Mouse (Mus musculus) ES-Bruce4 (cell line): ENCODE data around the gene Slit1. TPM values are rescaled to one million over a fixed set of nuclear protein-coding genes. Genes with fewer than 3 reads are reported as not detected.

Experiments used
- H3K27ac ChIP-seq: 2 replicates; pipeline ENCODE4 v1.5.1; 2012; ENCODE audit warnings: low read length, inconsistent platforms; ENCODE audit not compliant: insufficient read depth
- H3K27me3 ChIP-seq: 2 replicates; pipeline ENCODE4 v1.6.1; 2012; ENCODE audit warnings: mild to moderate bottlenecking, low read length, inconsistent platforms; ENCODE audit not compliant: control insufficient read depth, poor library complexity, insufficient read depth, severe bottlenecking
- H3K36me3 ChIP-seq: 2 replicates; pipeline ENCODE4 v1.6.1; 2012; ENCODE audit warnings: inconsistent platforms, mild to moderate bottlenecking, low read length, moderate library complexity; ENCODE audit not compliant: control insufficient read depth, poor library complexity, insufficient read depth, severe bottlenecking
- H3K4me1 ChIP-seq: one replicate; pipeline ENCODE4 v1.8.1; 2011; ENCODE audit warnings: low read length; ENCODE audit not compliant: control insufficient read depth, insufficient read depth
- H3K4me3 ChIP-seq: 2 replicates; pipeline ENCODE4 v1.5.1; 2011; ENCODE audit warnings: low read depth, mild to moderate bottlenecking, low read length
- H3K9ac ChIP-seq: 2 replicates; pipeline ENCODE4 v1.6.1; 2012; ENCODE audit warnings: low read depth, mild to moderate bottlenecking, inconsistent platforms; ENCODE audit not compliant: poor library complexity, severe bottlenecking
- H3K9me3 ChIP-seq: replicated peaks from 2 replicates; pipeline ENCODE4 v1.6.1; 2012; ENCODE audit warnings: mild to moderate bottlenecking, low read length, inconsistent platforms; ENCODE audit not compliant: control insufficient read depth, poor library complexity, insufficient read depth, severe bottlenecking
- CTCF ChIP-seq: IDR thresholded peaks from one replicate; pipeline ENCODE4 v1.8.1; 2011; ENCODE audit warnings: low read depth, low read length
- EP300 ChIP-seq: IDR thresholded peaks from 2 replicates; pipeline ENCODE4 v1.6.1; 2011; ENCODE audit warnings: low read depth, low read length; ENCODE audit not compliant: insufficient read depth
- POLR2A ChIP-seq: IDR thresholded peaks from one replicate; pipeline ENCODE4 v1.8.1; 2011; ENCODE audit warnings: low read length; ENCODE audit not compliant: insufficient read depth
- polyA plus RNA-seq: library from polyadenylated mRNA; stranded (reverse); fragments of >200 nt; gene quantifications from 2 replicates; pipeline ENCODE4 v1.2.4, GENCODE M21; 2011; ENCODE audit warnings: low read depth; ENCODE audit not compliant: missing spikeins, insufficient read depth, insufficient read length

Slit1 gene
- polyA plus RNA-seq, 1 experiment: 1.2 TPM

DNA sequence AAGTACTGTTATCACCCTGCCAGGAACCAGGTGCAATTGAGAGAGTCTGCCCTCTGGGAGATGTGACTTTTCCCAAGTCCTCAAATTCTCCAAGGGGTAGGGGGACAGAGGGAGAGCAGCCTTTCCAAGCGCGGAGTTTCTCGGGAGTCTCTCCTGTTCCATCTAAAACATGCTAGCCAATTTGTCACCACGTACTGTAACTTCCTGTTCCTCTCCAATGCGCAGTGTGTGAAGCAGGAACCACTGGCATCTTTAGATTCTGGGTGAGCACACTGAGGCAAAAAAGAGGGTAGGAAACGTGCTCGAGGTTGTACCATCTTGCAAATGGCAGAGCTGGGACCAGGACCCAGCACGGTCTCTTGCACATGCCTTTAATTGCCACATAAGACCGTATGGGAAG is 47.0 kb downstream of the Slit1 start:
- Histone ChIP-seq H3K36me3 (no peaks in the 10 kb centered on the region), H3K9me3 (no peaks in the 10 kb centered on the region), H3K9ac (no peak overlapping the region), H3K27ac (no peak overlapping the region), H3K27me3 (no peaks in the 10 kb centered on the region), H3K4me3 (no peak overlapping the region), H3K4me1 (no peaks in the 10 kb centered on the region)
- TF ChIP-seq CTCF (no peak), EP300 (no peak), POLR2A (no peak)

DNA sequence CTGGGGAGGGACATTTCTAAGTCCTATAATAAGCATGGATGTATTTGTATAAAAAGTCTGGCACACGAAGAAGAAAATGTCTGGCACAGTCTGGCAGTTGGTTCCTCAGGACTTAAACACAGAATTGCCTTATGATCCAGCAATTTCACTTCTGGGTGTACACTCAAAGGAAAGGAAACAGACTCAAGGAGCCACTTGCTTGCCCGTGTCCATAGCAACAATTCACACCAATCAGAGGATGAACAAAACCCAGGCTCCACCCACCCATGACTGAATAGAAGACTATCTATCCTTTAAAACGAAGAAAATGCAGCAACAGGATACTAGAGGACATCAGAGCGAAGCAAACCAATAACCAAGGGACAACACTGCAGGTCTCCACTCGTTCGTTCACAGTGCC is 48.4 kb downstream of the Slit1 start:
- Histone ChIP-seq H3K4me3 (no peak overlapping the region), H3K4me1 (no peaks in the 10 kb centered on the region), H3K36me3 (no peaks in the 10 kb centered on the region), H3K27ac (no peak overlapping the region), H3K9me3 (no peaks in the 10 kb centered on the region), H3K27me3 (no peaks in the 10 kb centered on the region), H3K9ac (no peak overlapping the region)
- TF ChIP-seq EP300 (no peak), POLR2A (no peak), CTCF (no peak)

DNA sequence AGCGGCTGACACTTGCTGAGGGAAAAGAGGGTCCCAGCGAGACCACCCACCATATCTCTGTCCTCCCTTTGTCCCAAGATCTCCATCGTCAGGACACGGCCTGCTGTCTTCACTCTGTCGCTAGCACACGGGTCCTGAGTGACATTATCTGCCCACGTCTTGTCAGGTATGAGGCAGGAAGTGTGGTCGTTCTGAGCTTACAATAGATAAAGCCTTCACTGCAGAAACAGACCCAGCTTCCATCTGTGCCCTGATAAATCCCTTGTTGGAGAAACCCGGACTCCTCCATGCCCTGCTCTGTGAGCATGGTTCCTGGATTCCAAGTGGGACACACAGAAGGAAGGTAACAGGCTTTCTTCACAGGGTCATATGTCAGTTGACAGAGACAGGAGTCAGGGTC is 48.9 kb downstream of the Slit1 start:
- TF ChIP-seq CTCF (no peak), EP300 (no peak), POLR2A (no peak)
- H3K36me3 ChIP-seq: no peaks in the 10 kb centered on the region
- H3K9ac ChIP-seq: no peak overlapping the region
- H3K27me3 ChIP-seq: no peaks in the 10 kb centered on the region
- H3K4me3 ChIP-seq: no peak overlapping the region
- H3K27ac ChIP-seq: no peak overlapping the region
- no peaks in the 10 kb centered on the region for H3K9me3 ChIP-seq
- H3K4me1 ChIP-seq: no peaks in the 10 kb centered on the region

DNA sequence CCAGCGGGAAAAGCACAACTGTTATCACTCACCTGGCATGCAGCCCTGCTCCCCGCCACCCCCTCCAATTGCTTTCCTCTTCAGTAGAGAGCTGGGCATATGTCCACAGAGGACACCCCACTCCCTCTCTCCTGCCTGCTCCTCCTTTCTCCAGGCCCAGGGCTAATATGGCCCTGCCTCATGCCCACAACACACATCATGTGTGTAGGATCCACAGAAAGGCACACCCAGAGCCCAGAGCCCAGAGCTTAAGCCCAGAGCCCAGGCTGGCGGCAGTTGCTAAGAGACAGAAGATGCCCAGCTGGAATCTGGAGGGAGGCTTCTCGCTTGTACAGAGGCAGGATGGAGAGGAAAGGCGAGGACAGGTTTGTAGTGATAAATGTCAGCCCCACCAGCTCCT is 49.7 kb downstream of the Slit1 start:
- no peak for TF ChIP-seq POLR2A
- TF ChIP-seq EP300: no peak
- no peak for TF ChIP-seq CTCF
- H3K27me3 ChIP-seq: no peaks in the 10 kb centered on the region
- H3K9ac ChIP-seq: no peak overlapping the region
- H3K4me3 ChIP-seq: no peak overlapping the region
- no peaks in the 10 kb centered on the region for H3K36me3 ChIP-seq
- H3K4me1 ChIP-seq: no peaks in the 10 kb centered on the region
- no peaks in the 10 kb centered on the region for H3K9me3 ChIP-seq
- H3K27ac ChIP-seq: no peak overlapping the region

DNA sequence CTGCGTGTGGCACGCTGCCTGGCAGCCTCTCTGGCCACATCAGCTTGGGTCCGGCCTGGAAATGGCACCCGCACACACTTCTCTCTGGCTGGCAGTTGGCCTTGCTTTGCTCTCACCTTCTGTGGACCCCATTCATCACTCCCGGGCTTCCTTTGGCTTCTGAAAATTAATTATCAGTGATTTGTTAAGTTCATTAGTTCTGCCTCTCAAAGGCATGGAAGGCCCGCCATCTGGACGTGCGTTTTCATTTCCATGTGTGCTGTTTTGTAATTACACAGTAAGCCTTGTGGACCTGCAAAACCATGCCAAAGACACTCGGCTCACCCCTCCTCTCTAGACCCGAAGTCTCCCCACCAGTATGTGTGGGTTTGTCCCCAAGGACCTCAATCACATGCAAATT is 53.4 kb downstream of the Slit1 start:
- Histone ChIP-seq H3K27me3 (no peaks in the 10 kb centered on the region), H3K36me3 (no peaks in the 10 kb centered on the region), H3K4me3 (no peak overlapping the region), H3K9me3 (no peaks in the 10 kb centered on the region), H3K27ac (no peak overlapping the region), H3K4me1 (no peaks in the 10 kb centered on the region), H3K9ac (no peak overlapping the region)
- TF ChIP-seq CTCF (no peak), POLR2A (no peak), EP300 (no peak)

DNA sequence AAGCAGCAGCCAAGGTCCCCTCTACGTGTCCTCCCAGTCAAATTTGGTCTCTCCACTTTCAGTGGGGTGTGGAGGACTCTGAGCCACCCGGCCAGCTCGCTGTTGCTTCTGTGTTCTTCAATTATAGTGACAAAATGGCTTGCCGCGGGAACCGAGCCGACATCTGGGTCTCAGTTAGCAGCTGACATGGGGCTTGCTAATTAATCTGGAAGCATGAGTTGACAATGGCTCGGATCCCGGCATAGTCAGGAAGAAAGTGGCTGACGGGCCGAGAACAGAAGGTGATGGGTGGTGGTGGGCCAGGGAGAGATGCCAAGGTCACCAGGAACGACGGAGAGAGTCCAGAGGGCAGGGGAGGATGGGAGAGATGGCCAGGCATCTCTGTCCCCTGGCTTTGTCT is 55.2 kb downstream of the Slit1 start:
- Histone ChIP-seq H3K27me3 (no peaks in the 10 kb centered on the region), H3K4me3 (no peak overlapping the region), H3K9ac (no peak overlapping the region), H3K27ac (no peak overlapping the region), H3K4me1 (no peaks in the 10 kb centered on the region), H3K9me3 (no peaks in the 10 kb centered on the region), H3K36me3 (no peaks in the 10 kb centered on the region)
- TF ChIP-seq POLR2A: no peak
- TF ChIP-seq EP300: no peak
- TF ChIP-seq CTCF: no peak

DNA sequence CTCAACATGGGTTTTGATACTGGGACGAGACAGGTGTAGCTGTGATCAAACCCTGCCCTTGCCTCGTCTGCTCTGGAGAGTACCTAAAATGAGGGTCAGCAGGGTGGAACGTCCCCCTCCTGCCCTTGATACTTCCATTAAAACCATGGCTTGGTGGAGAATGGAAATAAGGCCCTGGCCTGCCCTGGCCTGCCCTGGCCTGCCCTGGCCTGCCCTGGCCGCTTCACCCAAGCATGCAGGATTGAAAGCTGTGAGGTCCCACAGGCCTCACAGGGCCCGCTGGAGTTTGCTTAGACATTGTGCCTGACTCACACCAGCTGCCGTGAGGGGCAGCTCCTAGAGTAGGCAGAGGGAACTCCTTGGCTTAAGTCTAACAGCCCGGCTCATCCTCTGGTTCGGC is 55.6 kb downstream of the Slit1 start:
- Histone ChIP-seq H3K27ac (no peak overlapping the region), H3K4me3 (no peak overlapping the region), H3K4me1 (no peaks in the 10 kb centered on the region), H3K9ac (no peak overlapping the region), H3K9me3 (no peaks in the 10 kb centered on the region), H3K27me3 (no peaks in the 10 kb centered on the region), H3K36me3 (no peaks in the 10 kb centered on the region)
- TF ChIP-seq POLR2A (no peak), CTCF (no peak), EP300 (no peak)
